Mouse (Mus musculus) limb, embryonic 15.5 days (tissue): ENCODE results near the gene Prss50. TPM values are rescaled to one million over a fixed set of nuclear protein-coding genes. Genes with fewer than 3 reads are reported as not detected.
A peak's percentile ranks its signal among the peaks of the same experiment; 100 is the strongest.

Experiments
- ATAC-seq: fragments of 200-750 bp; cut with Nextera tagmentation; 2 replicates; pipeline ENCODE4 v1.8.0; 2017; ENCODE audit warnings: low read depth, moderate TSS enrichment; ENCODE audit not compliant: insufficient number of reproducible peaks, low FRiP score, low TSS enrichment
- H3K27ac ChIP-seq: fragments of 300-500 bp; sonication (generic); 2 replicates; pipeline ENCODE4 v1.5.1; 2015; ENCODE audit warnings: moderate library complexity, mild to moderate bottlenecking, inconsistent platforms
- H3K27me3 ChIP-seq: fragments of 300-500 bp; sonication (generic); 2 replicates; pipeline ENCODE4 v1.6.1; 2015; ENCODE audit warnings: inconsistent platforms
- H3K36me3 ChIP-seq: fragments of 300-500 bp; sonication (generic); 2 replicates; pipeline ENCODE4 v1.6.1; 2015; ENCODE audit warnings: inconsistent platforms
- H3K4me1 ChIP-seq: fragments of 300-500 bp; sonication (generic); 2 replicates; pipeline ENCODE4 v1.6.1; 2015; ENCODE audit warnings: inconsistent platforms
- H3K4me2 ChIP-seq: fragments of 300-500 bp; sonication (generic); 2 replicates; pipeline ENCODE4 v1.6.1; 2015; ENCODE audit warnings: mild to moderate bottlenecking, inconsistent platforms
- H3K4me3 ChIP-seq: fragments of 300-500 bp; sonication (generic); 2 replicates; pipeline ENCODE4 v1.5.1; 2015; ENCODE audit warnings: mild to moderate bottlenecking, inconsistent platforms
- H3K9ac ChIP-seq: fragments of 300-500 bp; sonication (generic); 2 replicates; pipeline ENCODE4 v1.6.1; 2015; ENCODE audit warnings: inconsistent platforms
- H3K9me3 ChIP-seq: fragments of 300-500 bp; sonication (generic); 2 replicates; pipeline ENCODE4 v1.6.1; 2016; ENCODE audit warnings: inconsistent platforms
- WGBS: fragments of 180-500 bp; shearing (Covaris S2); methylation state at CpG from one replicate; pipeline ENCODE4 v1.1.7; 2015; 5-methylcytosine and 5-hydroxymethylcytosine counted together
- polyA plus RNA-seq: library from polyadenylated mRNA; unstranded; fragments of >200 nt; fragmentation: Nextera tagmentation; extraction: Ambion mirVana; gene quantifications from 2 replicates; pipeline ENCODE4 v1.2.1, GENCODE M21; 2015

The Prss50 gene
- polyA plus RNA-seq, 1 experiment from 2014 or later = 0.46 TPM

GRCm38 (mm10) chr9:110892552-110892951 lies 34.8 kb downstream of the Prss50 start:
- no peak for ATAC-seq
- peaks cover 11% of the 10 kb centered on the region for H3K4me1 ChIP-seq
- 87% methylated on average over 3 of the region's 3 CpGs for WGBS

GRCm38 (mm10) chr9:110893429-110893828 lies 35.7 kb downstream of the Prss50 start:
- WGBS = 67% methylated on average over 10 of the region's 10 CpGs
- no peaks in the 10 kb centered on the region for H3K9me3 ChIP-seq
- H3K9ac ChIP-seq = no peak overlapping the region
- ATAC-seq = no peak
- 0 out of 2 replicates have a peak, but pooled peaks cover 4% of the 10 kb centered on the region for H3K27me3 ChIP-seq
- H3K36me3 ChIP-seq = no peaks in the 10 kb centered on the region
- H3K4me2 ChIP-seq = no peak overlapping the region
- no peak overlapping the region for H3K27ac ChIP-seq
- no peak overlapping the region for H3K4me3 ChIP-seq
- peaks cover 11% of the 10 kb centered on the region for H3K4me1 ChIP-seq

More at GRCm38 (mm10) chr9:110892552-110892951, 34.8 kb downstream of the Prss50 start:
- H3K27me3 ChIP-seq = 0 out of 2 replicates have a peak, but pooled peaks cover 4% of the 10 kb centered on the region
- H3K4me2 ChIP-seq = no peak overlapping the region
- H3K9me3 ChIP-seq = no peaks in the 10 kb centered on the region
- H3K4me3 ChIP-seq = no peak overlapping the region
- H3K27ac ChIP-seq = no peak overlapping the region
- no peaks in the 10 kb centered on the region for H3K36me3 ChIP-seq
- H3K9ac ChIP-seq = no peak overlapping the region

DNA sequence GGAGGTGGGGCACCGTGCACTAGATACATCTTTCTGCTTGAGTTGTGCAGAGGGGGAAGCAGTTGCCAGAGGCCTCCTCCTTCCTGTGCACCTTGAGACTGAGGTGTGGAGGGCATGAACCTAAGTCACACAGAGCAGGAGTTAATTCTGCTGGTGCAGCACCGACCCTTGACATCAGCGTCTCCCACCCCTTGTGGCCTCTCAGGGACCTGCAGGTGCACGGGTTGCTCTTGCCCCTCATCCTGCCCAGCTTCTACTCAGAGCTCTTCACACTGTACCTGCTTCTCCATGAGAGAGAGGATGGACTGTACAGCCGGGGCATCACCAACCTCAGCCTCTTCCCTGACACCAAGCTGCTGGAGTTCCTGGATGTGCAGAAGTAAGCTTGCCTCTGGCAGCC lies 37.7 kb downstream of the Prss50 start:
- Histone ChIP-seq H3K27me3 (0 out of 2 replicates have a peak, but pooled peaks cover 4% of the 10 kb centered on the region), H3K4me2 (no peak overlapping the region), H3K36me3 (no peaks in the 10 kb centered on the region), H3K4me3 (no peak overlapping the region), H3K9ac (no peak overlapping the region), H3K27ac (no peak overlapping the region), H3K4me1 (peaks cover 11% of the 10 kb centered on the region), H3K9me3 (no peaks in the 10 kb centered on the region)
- WGBS = 46% methylated on average over 5 of the region's 5 CpGs
- ATAC-seq = no peak

DNA sequence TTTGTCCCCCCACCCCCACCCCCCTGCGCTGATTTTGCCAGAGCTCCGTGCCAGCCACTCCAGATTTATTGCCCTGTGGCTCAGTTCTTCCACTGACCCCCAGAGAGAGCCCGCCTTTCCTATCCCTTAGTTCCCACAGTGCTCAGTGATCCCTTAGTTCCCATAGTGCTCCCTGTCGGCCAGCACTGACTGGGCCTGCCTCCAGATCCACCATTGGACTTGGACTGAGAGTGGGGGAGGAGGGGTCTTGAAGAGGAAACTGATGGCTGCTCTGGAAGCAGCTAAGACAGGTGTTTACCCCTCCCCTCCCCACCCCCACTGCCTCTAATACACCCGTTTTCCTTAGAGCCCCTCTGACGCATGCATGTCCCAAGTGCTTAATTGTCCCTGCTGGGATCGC lies 38.2 kb downstream of the Prss50 start:
- Histone ChIP-seq H3K4me3 (no peak overlapping the region), H3K27ac (no peak overlapping the region), H3K36me3 (no peaks in the 10 kb centered on the region), H3K9me3 (no peaks in the 10 kb centered on the region), H3K9ac (no peak overlapping the region), H3K4me1 (peaks cover 11% of the 10 kb centered on the region), H3K4me2 (peak overlapping the region; percentile 15; the same call in 1 of the 2 replicates), H3K27me3 (0 out of 2 replicates have a peak, but pooled peaks cover 4% of the 10 kb centered on the region)
- ATAC-seq = no peak
- WGBS = 10% methylated on average over 7 of the region's 7 CpGs

GRCm38 (mm10) chr9:110896595-110896994 lies 38.8 kb downstream of the Prss50 start:
- Histone ChIP-seq H3K4me2 (peak overlapping the region; percentile 15), H3K4me3 (no peak overlapping the region), H3K9me3 (no peaks in the 10 kb centered on the region), H3K27me3 (0 out of 2 replicates have a peak, but pooled peaks cover 4% of the 10 kb centered on the region), H3K9ac (no peak overlapping the region), H3K27ac (no peak overlapping the region), H3K4me1 (peaks cover 11% of the 10 kb centered on the region), H3K36me3 (no peaks in the 10 kb centered on the region)
- 10% methylated on average over 6 of the region's 6 CpGs for WGBS
- ATAC-seq = no peak

DNA sequence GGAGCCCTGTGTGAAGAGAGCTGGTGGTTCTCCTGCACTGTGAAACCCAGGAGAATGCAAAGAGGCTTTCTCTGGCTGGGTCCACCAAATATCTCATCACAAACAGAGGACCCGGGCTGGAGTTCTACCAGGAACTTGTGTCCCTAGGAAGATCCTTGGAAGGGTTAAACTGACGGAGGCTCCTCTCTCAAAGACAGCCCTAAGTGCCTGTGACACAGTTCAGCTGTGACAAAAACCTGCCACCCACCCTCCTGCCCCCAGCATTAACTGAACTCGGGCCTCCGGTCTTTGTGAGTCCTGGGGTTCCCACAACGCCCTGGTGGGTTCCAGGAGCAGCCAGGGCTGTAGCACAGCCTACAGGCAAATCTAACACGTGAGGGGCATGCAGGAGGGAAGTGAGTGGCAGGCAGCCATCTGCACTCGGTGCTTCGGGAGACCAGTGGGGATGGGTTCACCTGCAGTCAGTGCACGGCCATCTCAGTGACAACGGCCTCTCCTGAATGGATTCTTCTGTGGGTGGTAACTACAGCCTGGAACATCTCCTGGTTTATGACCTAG lies 41.8 kb downstream of the Prss50 start:
- Histone ChIP-seq H3K4me2 (no peak overlapping the region), H3K9me3 (no peaks in the 10 kb centered on the region), H3K27ac (no peak overlapping the region), H3K36me3 (no peaks in the 10 kb centered on the region), H3K27me3 (no peaks in the 10 kb centered on the region), H3K4me3 (no peak overlapping the region), H3K4me1 (peaks cover 11% of the 10 kb centered on the region), H3K9ac (no peak overlapping the region)
- WGBS = 52% methylated on average over 10 of the region's 10 CpGs
- no peak for ATAC-seq

GRCm38 (mm10) chr9:110901204-110901603 lies 43.4 kb downstream of the Prss50 start:
- no peak overlapping the region for H3K4me3 ChIP-seq
- peaks cover 5% of the 10 kb centered on the region; the same call in 1 of the 2 replicates for H3K4me1 ChIP-seq
- no peaks in the 10 kb centered on the region for H3K27me3 ChIP-seq
- no peak for ATAC-seq
- H3K9ac ChIP-seq = no peak overlapping the region
- H3K4me2 ChIP-seq = no peak overlapping the region
- no peak overlapping the region for H3K27ac ChIP-seq
- WGBS = 83% methylated on average over 6 of the region's 6 CpGs
- H3K9me3 ChIP-seq = no peaks in the 10 kb centered on the region
- H3K36me3 ChIP-seq = no peaks in the 10 kb centered on the region

DNA sequence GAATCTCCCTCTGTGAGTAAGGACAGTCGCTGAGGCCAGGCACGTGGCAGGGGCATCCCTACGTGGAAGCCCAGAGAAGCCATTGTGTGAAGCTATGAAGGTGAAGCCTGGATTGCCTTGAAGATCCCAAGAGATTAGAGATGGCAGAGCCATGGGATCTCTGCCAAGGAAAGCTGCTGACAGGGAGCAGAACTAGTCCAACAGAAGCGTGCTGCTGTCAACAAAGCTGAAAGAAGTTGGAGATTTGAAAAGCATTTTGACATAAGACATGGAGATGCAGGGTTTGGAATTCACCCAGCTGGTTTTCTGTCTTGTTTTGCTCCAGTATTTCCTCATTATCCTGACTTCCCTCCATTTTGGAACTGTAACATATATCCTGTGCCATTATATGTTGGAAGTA lies 44.5 kb downstream of the Prss50 start:
- no peaks in the 10 kb centered on the region for H3K27me3 ChIP-seq
- 74% methylated on average over 4 of the region's 4 CpGs for WGBS

GRCm38 (mm10) chr9:110907201-110907837 lies 49.6 kb downstream of the Prss50 start:
- Histone ChIP-seq H3K4me2 (no peak overlapping the region), H3K9ac (no peak overlapping the region), H3K27ac (no peak overlapping the region), H3K36me3 (no peaks in the 10 kb centered on the region), H3K27me3 (no peaks in the 10 kb centered on the region), H3K9me3 (no peaks in the 10 kb centered on the region), H3K4me3 (no peak overlapping the region), H3K4me1 (no peaks in the 10 kb centered on the region)
- no peak for ATAC-seq
- 93% methylated on average over 11 of the region's 11 CpGs for WGBS

More for the DNA sequence above, 44.5 kb downstream of the Prss50 start:
- Histone ChIP-seq H3K4me1 (no peaks in the 10 kb centered on the region), H3K9me3 (no peaks in the 10 kb centered on the region), H3K36me3 (no peaks in the 10 kb centered on the region), H3K27ac (no peak overlapping the region), H3K4me3 (no peak overlapping the region), H3K4me2 (no peak overlapping the region), H3K9ac (no peak overlapping the region)
- no peak for ATAC-seq

- H3K36me3 ChIP-seq = no peaks in the 10 kb centered on the region
- H3K4me3 ChIP-seq = no peak overlapping the region
- H3K4me2 ChIP-seq = no peak overlapping the region
- no peak for ATAC-seq
- no peaks in the 10 kb centered on the region for H3K27me3 ChIP-seq
- no peaks in the 10 kb centered on the region for H3K9me3 ChIP-seq
- WGBS = 78% methylated on average over 4 of the region's 4 CpGs
- H3K27ac ChIP-seq = no peak overlapping the region
- no peaks in the 10 kb centered on the region for H3K4me1 ChIP-seq
- H3K9ac ChIP-seq = no peak overlapping the region
These were observed 50.3 kb downstream of the Prss50 start for GRCm38 (mm10) chr9:110907838-110908630.

DNA sequence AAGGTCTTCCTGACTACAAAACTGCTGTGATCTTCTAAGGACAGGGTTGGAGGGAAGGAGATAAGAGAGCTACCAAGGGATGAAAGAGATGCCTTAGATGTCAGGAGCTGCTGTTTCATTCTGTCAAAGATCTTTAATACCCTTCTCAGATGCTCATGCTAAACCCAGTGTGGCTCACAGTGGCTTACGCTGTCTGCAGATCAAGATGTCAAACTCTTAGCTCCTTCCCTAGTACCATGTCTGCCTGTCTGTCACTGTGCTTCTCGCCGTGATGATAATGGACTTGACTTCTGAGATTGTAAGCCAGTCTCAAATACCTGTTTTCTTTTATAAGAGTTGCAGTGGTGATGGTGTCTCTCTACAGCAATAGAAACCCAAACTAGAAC lies 50.9 kb downstream of the Prss50 start:
- 96% methylated on average over 3 of the region's 3 CpGs for WGBS
- ATAC-seq = no peak
- H3K27ac ChIP-seq = no peak overlapping the region
- H3K9ac ChIP-seq = no peak overlapping the region
- H3K4me1 ChIP-seq = no peaks in the 10 kb centered on the region
- H3K9me3 ChIP-seq = no peaks in the 10 kb centered on the region
- no peaks in the 10 kb centered on the region for H3K36me3 ChIP-seq
- no peaks in the 10 kb centered on the region for H3K27me3 ChIP-seq
- H3K4me3 ChIP-seq = no peak overlapping the region
- H3K4me2 ChIP-seq = no peak overlapping the region
